Mouse (Mus musculus) G1E (cell line): Measurements from ENCODE around the gene Rnf41.

Experiments used
- CTCF ChIP-seq: IDR thresholded peaks from 2 replicates; pipeline ENCODE4 v1.5.1; 2012; ENCODE audit warnings: low read depth, low read length, inconsistent platforms, mixed read lengths
- GATA1 ChIP-seq: IDR thresholded peaks from 2 replicates; pipeline ENCODE4 v1.6.1; 2012; ENCODE audit warnings: borderline replicate concordance, low read length, inconsistent platforms, mixed read lengths
- GATA2 ChIP-seq: IDR thresholded peaks from 2 replicates; pipeline ENCODE4 v1.6.1; 2012; ENCODE audit warnings: low read depth, low read length, inconsistent platforms, borderline replicate concordance

DNA sequence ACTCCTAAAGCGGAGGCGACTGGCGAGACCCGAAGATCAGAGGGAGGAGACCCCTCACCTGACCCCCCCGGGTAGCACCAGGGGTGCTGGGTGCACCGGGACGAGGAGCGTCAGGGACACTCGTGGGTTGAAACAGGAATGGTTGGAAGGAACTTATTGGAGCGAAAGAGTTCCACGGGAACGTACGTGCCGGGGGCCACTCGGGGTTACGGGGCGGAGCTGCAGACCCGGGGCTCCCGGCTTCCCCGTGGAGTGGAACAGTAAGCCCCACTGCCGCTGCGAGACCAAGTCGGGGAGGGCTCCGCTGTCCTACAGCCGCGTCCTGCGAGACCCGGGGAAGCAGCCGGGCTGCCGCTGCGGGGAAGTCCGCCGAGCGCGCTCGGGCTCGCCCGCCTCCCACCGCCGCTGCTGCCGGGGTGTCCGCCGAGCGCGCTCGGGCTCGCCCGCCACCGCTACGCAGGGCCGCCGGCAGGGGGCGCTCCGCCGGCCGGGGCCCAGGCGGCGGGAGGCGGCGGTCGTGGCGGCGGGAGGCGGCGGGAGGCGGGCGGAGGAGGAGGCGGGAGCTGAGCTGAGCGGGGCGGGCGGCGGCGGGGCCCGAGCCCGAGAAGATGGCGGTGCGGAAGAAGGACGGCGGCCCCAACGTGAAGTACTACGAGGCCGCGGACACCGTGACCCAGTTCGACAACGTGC lies 47.4 kb downstream of the Rnf41 start, which contains the start of gene Smarcc2:
- TF ChIP-seq CTCF (no peak), GATA2 (no peak), GATA1 (no peak)
